Mouse (Mus musculus) testis, adult 10 weeks (tissue): ENCODE measurements around the gene Gpr135. TPM values are rescaled to one million over a fixed set of nuclear protein-coding genes. Genes with fewer than 3 reads are reported as not detected.

ENCODE experiments used
- polyA plus RNA-seq: library from polyadenylated mRNA; stranded (reverse); fragments of 350-450 nt; fragmentation: Illumina TruSeq; extraction: RNeasy Lipid Tissue Mini Kit (QIAGEN cat#74804); gene quantifications from one replicate; pipeline ENCODE4 v1.2.3, GENCODE M21; 2014; ENCODE audit warnings: low read depth, low replicate concordance

Gene Gpr135
- polyA plus RNA-seq = 0.92 TPM

DNA sequence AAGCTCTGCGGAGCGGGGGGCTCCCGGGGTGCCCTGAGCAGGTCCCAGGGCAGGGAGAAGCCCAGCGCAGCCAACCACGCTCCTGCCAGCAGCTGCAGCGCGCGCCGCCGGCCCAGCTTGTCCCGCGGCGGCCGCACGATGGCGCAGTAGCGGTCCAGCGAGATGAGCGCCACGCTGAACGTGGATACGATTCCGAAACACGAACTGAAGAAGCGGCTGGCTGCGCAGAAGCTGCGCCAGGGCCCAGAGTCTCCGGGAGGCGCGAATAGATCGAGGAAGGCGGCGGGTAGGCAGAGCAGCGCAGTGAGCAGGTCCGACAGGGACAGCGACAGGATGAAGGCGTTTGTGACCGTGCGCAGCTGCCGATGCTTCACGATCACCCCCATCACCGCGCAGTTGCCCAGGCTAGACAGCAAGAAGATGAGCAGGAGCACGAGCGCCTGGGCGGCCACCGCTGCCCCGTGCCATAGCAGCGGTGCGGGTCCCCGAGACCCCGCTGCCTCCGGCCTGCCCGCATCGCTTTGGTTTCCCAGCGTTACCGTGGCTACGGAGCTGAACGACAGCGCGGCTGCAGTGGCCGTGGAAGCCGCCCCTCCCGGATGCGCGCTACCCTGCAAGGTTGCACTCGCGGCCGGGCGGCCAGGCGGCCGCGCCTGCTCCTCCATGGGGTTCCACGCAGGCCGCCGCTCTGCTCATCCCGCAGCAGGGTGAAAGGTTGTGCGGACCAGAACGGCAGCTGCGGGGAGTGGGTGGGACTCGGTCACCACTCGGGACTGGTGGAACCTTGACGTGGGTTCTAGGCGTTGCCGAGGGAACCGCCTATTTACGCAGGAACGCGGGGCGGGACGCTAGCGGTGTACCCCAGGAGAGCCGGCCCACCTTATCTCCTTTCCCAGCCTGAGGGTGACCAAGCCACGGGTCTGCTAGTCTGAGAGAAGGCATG is at the start of gene Gpr135:
TSS of gene Gpr135 (minus strand) at position 799 of the 943 bp plus-strand sequence.

DNA sequence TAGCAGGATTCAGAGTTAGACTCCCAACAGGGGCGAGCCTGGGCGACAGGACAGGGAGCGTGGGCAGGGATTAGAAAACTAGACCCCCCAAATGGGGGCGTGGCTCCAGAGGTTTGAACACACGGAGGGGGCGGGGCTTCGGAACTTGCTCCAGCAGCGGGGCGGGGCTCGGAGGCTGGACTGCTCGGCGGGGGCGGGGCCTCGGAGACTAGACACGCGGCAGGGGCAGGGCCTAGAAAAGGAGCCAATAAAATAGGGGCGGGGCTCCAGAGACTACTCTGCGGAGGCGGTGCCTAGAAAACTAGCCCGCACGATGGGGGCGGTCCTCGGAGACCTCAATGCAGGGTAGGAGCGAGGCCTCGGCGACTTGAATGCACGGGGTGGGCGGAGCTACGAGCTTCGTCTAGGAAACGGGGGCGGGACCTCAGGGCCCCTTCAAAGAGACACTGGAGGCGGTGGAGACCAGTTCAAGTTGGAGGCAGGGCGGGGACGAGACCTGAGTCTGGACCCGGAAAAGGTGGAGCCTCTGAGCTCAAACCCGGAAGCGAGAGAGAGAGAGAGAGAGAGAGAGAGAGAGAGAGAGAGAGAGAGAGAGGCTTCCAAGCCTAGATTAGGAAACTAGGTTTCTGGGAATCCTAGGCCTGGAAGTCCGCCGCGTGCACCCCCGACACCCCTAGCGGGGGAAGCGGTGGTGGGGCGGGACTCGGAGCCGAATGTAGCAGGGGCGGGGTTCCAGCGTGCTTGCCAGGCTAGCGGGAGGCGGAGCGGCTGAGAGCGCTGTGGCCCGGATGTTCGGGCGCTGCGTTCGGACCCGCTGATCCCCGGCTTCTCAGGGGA is 14.6 kb upstream of the Gpr135 start, which contains the start of the genes L3hypdh and Jkamp:
TSS of gene L3hypdh (minus strand) at position 111 of the 837 bp plus-strand sequence.
TSS of gene Jkamp (plus strand) at position 261 of the 837 bp plus-strand sequence.

Other genes starting within 250 kb of the Gpr135 start
- gene Daam1, start 240.0 kb downstream of the Gpr135 start, polyA plus RNA-seq = 25.6 TPM
- 1.3 TPM for gene L3hypdh, start 14.3 kb upstream of the Gpr135 start, polyA plus RNA-seq
- 9.0 TPM for gene Jkamp, start 14.5 kb upstream of the Gpr135 start, polyA plus RNA-seq
- gene Ccdc175, start 113.9 kb upstream of the Gpr135 start, polyA plus RNA-seq = 388 TPM